Mouse (Mus musculus): ENCODE data around the gene Clec1b.
A peak's percentile ranks its signal among the peaks of the same experiment; 100 is the strongest.

Clec1b gene

DNA sequence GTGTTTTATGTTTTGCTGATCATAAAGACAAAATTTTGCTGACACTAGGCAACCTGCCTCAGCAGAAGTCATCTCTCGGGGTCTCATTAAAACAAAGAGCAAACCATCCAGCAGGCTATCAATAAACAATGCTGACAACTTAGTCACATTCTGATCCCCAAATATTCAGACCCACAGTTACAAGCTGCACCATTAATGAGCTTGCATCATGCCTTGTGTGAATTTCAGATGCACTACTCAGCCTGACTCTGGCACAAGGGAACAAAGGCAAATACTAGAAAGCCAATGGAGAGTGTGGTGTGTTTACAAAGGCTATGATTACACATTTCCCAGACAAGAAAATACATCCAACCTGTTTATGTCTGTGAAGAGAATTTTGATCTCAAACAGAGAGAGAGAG, 17.1 kb downstream of the Clec1b start:
- DNase-seq (ENCODE audit: low spot score) = no peak

DNA sequence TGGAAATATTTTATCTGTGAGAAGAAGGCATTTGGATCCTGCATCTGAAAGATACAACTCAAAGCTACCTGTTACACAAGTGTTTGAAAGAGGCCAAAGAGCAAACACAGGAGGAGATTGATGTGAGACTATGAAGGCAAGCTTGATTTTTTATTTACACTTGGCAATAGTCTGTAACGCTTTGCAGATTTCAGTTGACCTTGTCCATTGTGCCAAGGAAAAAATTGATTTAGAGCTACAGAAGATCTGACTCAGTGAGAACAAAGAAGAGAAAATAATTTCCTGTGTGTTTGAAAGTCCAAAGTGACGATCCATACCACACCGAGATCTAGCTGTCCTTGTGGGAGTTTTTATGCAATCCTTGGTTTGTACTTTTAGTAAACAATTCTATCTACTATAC, 25.2 kb downstream of the Clec1b start:
- DNase-seq (ENCODE audit: low spot score) = no peak

DNA sequence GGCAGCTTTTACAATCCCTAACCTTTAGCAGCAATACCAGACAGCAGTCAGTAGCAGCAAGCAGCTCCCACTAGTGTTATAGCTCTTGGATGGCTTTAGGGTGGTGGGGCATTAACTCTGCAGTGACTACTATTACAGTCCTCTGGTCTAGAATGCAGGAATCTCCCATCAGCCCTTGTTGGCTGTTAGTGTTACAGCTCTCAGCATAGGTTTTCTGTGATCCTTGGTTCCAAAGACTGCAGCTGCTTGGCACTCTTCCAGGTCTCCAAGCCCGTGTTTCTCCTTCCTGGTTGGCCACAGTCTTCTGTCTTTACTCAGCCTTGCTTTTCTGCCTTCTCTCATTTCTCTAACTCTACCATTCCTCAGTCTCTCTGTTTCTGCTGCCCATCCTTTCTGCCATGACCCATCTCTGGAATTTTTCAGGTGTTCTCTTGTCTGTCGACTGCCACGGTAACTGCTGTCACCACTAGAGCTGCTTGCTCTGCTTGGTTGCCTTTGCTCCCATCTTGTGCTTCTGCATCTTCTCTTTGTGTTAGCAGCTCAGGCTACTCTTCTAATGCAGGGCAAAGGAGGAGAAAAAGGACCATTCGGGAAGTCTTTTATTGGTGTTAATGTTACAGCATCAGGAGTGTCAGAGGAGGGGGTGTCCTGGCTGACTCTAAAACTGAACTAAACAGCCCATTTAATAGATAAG, 26.1 kb downstream of the Clec1b start:
- no peak for DNase-seq (ENCODE audit: low spot score)

DNA sequence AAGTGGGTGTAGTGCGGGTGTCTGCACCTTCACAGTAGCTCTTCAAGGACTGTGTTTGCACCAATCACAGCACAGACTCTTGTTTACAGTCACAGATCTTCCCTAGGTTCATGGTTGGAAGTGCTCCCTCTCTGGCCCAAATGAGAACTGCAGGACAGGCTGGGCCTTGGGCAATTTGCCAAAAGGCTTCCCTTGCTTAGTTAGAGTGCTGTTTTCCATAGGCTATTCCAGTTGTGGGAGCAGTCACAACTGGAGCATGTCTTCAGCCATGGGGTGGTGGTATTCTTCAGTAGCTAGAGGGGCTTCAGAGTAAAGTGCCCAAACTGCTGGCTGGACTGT, 26.6 kb downstream of the Clec1b start:
- DNase-seq (ENCODE audit: low spot score) = peak; percentile 13

DNA sequence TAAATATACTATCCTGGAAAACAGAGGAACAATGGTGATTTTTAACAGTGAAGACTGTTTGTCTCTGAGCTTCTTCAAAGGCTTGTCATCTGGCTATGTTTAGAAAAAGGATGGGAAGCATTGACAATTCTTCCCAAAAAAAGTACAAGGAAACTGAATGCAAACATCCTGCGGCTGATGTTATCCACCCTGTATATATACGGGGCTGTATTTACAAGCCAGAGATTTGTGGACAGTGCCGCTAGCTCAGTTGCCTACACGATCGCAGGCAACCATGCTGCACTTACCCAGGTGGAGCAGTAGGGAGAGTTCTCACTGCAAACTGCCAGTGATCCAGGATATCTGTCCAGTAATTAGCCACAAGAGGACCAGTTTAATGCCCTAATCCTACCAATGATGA, 28.1 kb downstream of the Clec1b start:
- no peak for DNase-seq (ENCODE audit: low spot score)

DNA sequence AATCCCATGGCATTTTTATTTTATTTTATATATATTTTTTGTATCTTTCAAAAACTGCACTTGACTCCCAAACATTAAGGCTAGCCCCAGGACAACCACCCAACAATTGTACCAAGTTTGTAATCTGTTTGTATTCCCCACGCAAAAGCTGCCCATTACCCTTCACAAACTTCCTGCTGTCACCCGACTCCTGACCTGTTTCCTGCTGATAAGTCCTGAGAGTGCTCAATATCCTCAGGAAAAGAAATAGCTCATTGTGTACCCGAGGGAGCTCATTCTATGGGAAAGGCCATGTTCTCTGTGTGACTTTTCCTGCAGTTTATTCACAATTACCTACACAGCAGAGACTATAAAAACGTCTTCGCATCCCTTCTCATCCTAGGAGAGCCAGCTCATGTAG, 28.7 kb downstream of the Clec1b start:
- DNase-seq (ENCODE audit: low spot score) = no peak

DNA sequence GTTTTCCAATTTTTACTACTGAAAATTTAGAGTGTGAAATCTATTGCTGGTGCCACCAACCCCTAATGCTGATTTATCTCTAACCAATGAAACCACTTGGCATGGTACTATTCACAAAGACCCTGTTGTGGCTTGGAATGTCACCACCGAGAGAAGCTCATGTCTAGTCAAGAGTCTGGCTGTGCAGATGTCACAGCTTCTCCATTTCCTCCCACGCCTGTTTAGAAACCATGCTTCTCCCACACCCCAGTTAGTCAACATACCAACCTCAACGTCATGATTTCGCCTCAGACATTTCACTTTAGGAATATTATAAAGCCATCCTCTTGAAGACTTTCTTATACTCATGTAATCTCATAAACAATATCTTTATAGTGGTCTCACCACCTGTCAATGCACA, 30.2 kb downstream of the Clec1b start:
- DNase-seq (ENCODE audit: low spot score) = no peak

DNA sequence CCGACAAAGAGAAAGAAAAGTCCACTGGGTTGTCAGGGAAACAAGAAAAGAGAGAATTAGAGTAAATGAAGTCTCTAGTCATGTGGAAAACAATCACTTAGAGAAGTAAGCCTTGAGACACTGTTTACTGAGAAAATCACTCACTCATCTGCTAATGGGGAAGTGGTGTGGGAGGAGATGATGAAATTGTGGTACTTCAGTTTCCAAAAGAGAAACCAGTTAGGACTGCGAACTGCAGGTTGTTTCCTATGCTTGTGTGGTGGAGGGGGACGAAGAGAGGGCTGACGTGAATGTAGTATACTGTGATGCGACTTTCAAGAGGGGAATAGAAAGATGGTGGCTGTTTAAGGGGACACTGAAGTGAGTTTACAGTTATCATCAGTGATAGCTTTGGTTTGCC, 37.1 kb downstream of the Clec1b start:
- DNase-seq (ENCODE audit: low spot score) = no peak

DNA sequence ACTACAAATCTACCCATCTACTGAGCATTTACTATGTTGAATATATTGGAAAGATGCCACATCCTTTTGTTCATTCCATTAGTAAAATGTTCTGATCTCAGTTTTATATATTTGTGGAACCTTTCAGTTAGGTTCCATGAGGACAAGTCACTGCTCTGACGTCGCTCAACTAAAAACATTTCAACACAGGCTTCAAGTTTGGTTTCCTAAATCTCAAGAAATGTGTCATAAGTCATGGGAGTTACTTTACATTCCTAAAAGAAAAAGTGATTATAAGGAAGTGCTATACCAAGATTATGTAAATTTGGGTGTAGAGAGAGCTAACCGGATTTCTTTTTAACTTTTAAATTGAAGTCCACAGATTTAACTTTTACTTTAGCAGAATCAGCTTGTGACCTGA, 38.9 kb downstream of the Clec1b start:
- no peak for DNase-seq (ENCODE audit: low spot score)

DNA sequence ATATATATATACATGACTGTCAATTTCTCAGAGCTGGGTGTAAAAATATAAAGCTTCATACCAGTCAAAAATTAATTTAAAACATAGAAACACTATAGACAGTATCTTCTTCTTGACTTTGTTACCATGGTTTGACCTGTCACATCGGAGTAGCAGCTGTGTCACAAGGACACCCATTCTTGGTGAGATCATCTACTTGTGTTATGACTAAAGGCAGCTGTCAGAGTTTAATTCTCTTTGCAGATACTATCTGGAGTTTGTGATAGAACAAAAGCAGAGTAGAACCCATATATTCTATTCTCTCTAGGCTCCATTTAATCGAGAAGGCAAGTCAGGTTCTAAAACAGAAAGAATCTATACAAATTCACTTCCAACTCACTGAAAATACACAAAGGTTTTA, 40.9 kb downstream of the Clec1b start:
- no peak for DNase-seq (ENCODE audit: low spot score)

DNA sequence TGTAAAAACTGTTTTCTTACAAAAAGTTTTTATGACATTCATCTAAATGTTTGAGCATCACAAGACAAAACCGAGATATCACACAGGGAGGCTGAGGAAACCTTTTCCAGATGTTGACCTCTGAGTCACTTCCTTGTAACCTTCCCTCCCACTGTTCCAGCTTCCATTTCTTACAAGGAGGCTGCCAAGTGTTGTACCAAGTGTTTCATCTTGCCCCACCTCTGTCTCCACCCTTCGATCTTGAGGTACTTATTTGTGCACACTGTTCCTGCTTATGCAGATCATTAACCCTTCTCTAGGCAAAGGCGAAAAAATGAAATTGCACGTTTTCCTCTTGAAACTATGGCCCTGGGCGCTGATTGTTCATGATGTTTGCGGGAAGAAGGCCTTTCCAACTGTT, 52.6 kb downstream of the Clec1b start:
- DNase-seq (ENCODE audit: low spot score) = no peak

DNA sequence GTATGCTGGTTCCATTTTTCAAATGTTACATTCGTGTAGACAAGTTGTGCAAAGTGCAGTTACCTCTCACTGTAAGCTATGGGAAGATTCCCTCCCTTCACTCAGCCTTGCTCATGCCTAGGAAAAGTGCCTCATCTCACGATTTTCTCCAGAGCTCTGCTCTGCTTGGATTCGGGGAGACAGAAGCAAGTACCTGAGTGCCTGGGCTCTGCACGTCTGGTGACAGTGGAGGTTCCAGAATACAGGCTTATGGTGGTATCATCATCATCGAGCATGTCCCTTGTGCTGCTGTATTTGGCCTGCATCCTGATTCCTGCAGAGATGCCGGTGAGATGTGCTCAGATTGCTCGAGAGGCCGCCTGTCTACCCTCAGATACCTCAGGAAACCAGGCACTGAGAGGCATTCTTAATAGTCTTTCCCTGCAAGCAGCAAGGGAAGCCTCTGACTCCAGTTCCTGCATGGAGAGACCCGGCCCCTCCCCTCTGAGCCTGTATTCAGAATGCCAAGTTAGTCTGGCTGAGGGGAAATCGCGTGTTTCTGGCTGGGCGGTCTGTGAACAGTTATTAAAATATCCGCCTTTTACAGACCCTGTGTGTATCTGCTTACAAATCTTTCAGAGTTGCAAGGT, 54.4 kb downstream of the Clec1b start, which contains the start of gene Clec1a:
TSS of gene Clec1a (minus strand) at position 590 of the 629 bp plus-strand sequence.
- no peak for DNase-seq (ENCODE audit: low spot score)

Measured in urinary bladder, postnatal 10 days (tissue).